Mouse (Mus musculus) heart, embryonic 11.5 days (tissue): ENCODE data around the gene Gm21987. TPM values are rescaled to one million over a fixed set of nuclear protein-coding genes. Genes with fewer than 3 reads are reported as not detected.

ENCODE experiments used
- ATAC-seq: fragments of 200-750 bp; cut with Nextera tagmentation; replicated peaks from 2 replicates; pipeline ENCODE4 v1.8.0; 2017; ENCODE audit warnings: moderate library complexity; ENCODE audit not compliant: insufficient number of reproducible peaks, low FRiP score, low TSS enrichment
- H3K27ac ChIP-seq: fragments of 300-500 bp; sonication (generic); 2 replicates; pipeline ENCODE4 v1.5.1; 2014; ENCODE audit warnings: mild to moderate bottlenecking, low read depth, low read length
- H3K27me3 ChIP-seq: fragments of 300-500 bp; sonication (generic); 2 replicates; pipeline ENCODE4 v1.6.1; 2014; ENCODE audit warnings: mild to moderate bottlenecking, low read length, mixed read lengths; ENCODE audit not compliant: control insufficient read depth, insufficient read depth
- H3K36me3 ChIP-seq: fragments of 300-500 bp; sonication (generic); 2 replicates; pipeline ENCODE4 v1.6.1; 2014; ENCODE audit warnings: mild to moderate bottlenecking, low read length, moderate library complexity, mixed read lengths; ENCODE audit not compliant: control insufficient read depth, insufficient read depth
- H3K4me1 ChIP-seq: fragments of 300-500 bp; sonication (generic); 2 replicates; pipeline ENCODE4 v1.6.1; 2014; ENCODE audit warnings: low read length; ENCODE audit not compliant: control insufficient read depth, insufficient read depth
- H3K4me2 ChIP-seq: fragments of 300-500 bp; sonication (generic); 2 replicates; pipeline ENCODE4 v1.6.1; 2014; ENCODE audit warnings: mild to moderate bottlenecking, moderate library complexity
- H3K4me3 ChIP-seq: fragments of 300-500 bp; sonication (generic); 2 replicates; pipeline ENCODE4 v1.5.1; 2014; ENCODE audit warnings: low read depth, low read length
- H3K9ac ChIP-seq: fragments of 300-500 bp; sonication (generic); 2 replicates; pipeline ENCODE4 v1.6.1; 2014; ENCODE audit warnings: mild to moderate bottlenecking, low read depth, low read length, moderate library complexity
- H3K9me3 ChIP-seq: fragments of 300-500 bp; sonication (generic); replicated peaks from 2 replicates; pipeline ENCODE4 v1.6.1; 2016; ENCODE audit warnings: low read length; ENCODE audit not compliant: control insufficient read depth
- WGBS: fragments of 180-500 bp; shearing (Covaris S2); extraction: QIAGEN DNeasy Blood & Tissue Kit; methylation state at CpG from one replicate; pipeline ENCODE4 v1.1.7; 2014; ENCODE audit not compliant: insufficient replicate concordance; 5-methylcytosine and 5-hydroxymethylcytosine counted together
- polyA plus RNA-seq: library from polyadenylated mRNA; unstranded; fragments of >200 nt; fragmentation: Nextera tagmentation; extraction: Ambion mirVana; gene quantifications from 2 replicates; pipeline ENCODE4 v1.2.1, GENCODE M21; 2014

Gene Gm21987
- polyA plus RNA-seq, 1 experiment from 2014 or later = 3.4 TPM

DNA sequence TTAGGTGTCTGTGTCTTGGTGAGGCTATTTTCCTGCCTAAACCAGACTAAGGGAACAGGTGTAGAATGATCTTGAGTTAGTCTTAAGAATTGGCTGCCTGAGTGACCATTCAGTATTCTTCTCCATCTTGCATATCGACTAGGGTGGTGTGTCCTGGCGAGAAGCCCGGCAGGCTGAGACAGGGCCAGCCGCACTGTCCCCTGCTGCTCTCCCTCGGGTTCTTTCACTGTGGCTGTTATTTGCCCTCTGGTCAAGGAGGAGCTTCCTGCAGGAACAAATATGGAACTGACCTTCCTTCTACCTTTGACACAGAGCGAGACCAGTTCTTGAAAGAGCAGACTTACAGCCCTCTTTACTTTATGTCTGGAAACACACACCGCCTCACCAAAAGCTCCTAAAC, 5.2 kb downstream of the Gm21987 start:
- Histone ChIP-seq H3K9ac (peak overlapping the region; percentile 46; the same call in 1 of the 2 replicates), H3K9me3 (no peaks in the 10 kb centered on the region), H3K27ac (peak overlapping the region; percentile 75), H3K4me3 (no peak overlapping the region), H3K4me1 (peaks cover 30% of the 10 kb centered on the region), H3K27me3 (no peaks in the 10 kb centered on the region), H3K36me3 (peaks cover 3% of the 10 kb centered on the region; the same call in 1 of the 2 replicates), H3K4me2 (peak overlapping the region; percentile 27)
- 62% methylated on average over 7 of the region's 7 CpGs for WGBS
- no peak for ATAC-seq

DNA sequence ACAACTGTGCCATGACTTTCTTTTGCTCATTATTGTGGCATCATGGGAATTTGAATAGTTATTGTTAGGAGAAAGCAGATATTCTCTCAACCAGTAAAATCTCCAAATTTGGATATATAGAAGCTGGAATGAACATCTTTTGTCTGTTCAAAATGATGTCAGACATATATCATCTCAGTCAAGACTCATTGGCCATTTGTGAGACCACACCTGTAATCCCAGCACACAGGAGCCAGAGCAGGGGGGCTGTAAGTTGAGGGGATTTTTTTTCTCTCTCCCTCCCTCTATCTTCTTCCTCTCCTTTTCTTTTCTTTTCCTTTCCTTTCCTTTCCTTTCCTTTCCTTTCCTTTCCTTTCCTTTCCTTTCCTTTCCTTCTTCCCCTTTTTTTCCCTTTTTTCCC, 6.0 kb downstream of the Gm21987 start:
- Histone ChIP-seq H3K9ac (no peak overlapping the region), H3K4me1 (peaks cover 26% of the 10 kb centered on the region), H3K9me3 (no peaks in the 10 kb centered on the region), H3K27ac (no peak overlapping the region), H3K27me3 (no peaks in the 10 kb centered on the region), H3K4me2 (no peak overlapping the region), H3K4me3 (no peak overlapping the region), H3K36me3 (peaks cover 3% of the 10 kb centered on the region; the same call in 1 of the 2 replicates)
- ATAC-seq = no peak

DNA sequence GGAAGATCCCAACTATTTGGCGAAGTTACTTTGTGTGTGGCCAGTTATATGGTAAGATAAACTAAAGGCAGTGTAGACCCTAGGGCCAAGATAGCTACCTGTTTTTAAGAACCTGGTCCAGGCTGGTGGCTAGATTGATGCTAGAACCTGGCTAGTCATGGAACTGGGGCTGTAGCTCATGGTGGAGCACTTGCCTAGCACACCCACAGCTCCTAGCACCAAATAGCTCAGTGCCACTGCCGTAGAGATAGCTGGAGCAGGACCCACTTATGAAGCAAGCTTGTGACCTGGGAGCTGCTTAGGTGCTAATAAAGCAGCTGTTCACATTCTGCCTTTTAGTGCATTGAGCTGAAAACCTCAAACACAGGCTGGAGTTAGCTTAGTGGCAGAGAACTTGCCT, 6.8 kb downstream of the Gm21987 start:
- H3K27ac ChIP-seq = no peak overlapping the region
- WGBS = 73% methylated on average over 2 of the region's 2 CpGs
- H3K9me3 ChIP-seq = no peaks in the 10 kb centered on the region
- H3K36me3 ChIP-seq = peaks cover 3% of the 10 kb centered on the region; the same call in 1 of the 2 replicates
- peaks cover 25% of the 10 kb centered on the region for H3K4me1 ChIP-seq
- H3K9ac ChIP-seq = no peak overlapping the region
- ATAC-seq = no peak
- no peaks in the 10 kb centered on the region for H3K27me3 ChIP-seq
- H3K4me2 ChIP-seq = no peak overlapping the region
- H3K4me3 ChIP-seq = no peak overlapping the region

DNA sequence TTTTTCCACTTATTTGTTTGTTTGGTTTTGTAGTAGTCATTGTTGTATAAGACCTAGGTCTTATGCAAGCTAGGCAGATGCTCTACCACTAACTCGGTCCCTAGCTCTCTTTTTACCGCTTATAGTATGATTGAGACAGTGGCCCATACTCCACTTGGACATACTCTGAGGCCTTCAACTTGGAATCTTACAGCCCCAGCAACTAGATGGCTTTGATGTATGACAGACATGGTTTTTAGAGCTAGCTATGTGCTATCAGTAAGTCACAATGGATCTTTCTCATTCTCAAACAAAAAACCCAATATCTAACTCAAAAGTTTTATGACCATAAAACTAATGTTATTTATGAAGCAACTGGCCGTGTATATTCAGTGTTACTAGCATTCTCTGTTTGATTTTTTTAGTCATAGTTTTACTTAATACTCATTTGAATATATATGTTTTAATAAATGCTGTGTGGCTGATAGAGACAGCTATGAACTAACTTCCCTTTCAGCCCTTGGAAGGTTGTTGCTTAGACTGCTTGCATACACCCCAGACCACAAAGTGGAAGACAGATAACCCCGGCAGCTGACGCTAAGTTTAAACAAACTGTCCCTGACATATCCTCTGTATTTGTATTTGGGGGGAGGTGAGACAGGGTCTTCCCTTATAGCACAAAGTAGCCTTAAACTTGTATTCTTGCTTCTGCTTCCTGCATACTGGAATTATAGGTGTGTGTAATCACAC, 7.5 kb downstream of the Gm21987 start:
- 55% methylated on average over 5 of the region's 5 CpGs for WGBS
- no peak for ATAC-seq
- Histone ChIP-seq H3K4me3 (no peak overlapping the region), H3K4me1 (peaks cover 31% of the 10 kb centered on the region), H3K27ac (no peak overlapping the region), H3K4me2 (no peak overlapping the region), H3K9me3 (no peaks in the 10 kb centered on the region), H3K27me3 (no peaks in the 10 kb centered on the region), H3K36me3 (peaks cover 3% of the 10 kb centered on the region; the same call in 1 of the 2 replicates), H3K9ac (no peak overlapping the region)

DNA sequence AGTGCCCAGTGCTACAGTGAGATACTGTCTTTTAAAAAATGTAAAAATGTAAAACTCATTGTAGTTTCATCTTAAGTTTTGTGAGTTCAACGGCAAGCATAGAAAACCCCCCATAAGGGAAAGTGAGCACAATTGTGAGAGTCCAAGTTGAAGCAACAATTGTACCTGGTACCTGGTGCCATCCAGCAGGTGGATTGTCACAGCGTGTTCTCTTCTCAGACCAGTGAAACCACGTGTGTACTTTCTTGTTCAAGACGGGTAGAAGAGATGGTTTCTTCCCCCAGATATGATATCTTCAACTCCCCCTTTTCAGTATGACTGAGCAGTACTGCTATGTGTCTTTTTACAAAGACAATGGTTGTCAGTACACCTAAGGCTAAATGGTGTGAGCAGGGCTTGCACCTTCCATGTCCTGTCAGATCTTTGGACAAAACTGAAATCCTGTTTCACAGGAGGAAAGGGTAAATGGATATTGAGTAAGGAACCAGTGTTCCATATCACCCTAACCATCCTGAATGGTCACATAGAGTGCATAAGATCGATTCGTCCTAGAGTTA, 11.5 kb downstream of the Gm21987 start:
- Histone ChIP-seq H3K4me3 (no peak overlapping the region), H3K27me3 (no peaks in the 10 kb centered on the region), H3K36me3 (0 out of 2 replicates have a peak, but pooled peaks cover 3% of the 10 kb centered on the region), H3K9ac (no peak overlapping the region), H3K27ac (no peak overlapping the region), H3K4me1 (peaks cover 42% of the 10 kb centered on the region), H3K9me3 (no peaks in the 10 kb centered on the region), H3K4me2 (no peak overlapping the region)
- no peak for ATAC-seq
- WGBS = 87% methylated on average over 6 of the region's 6 CpGs

DNA sequence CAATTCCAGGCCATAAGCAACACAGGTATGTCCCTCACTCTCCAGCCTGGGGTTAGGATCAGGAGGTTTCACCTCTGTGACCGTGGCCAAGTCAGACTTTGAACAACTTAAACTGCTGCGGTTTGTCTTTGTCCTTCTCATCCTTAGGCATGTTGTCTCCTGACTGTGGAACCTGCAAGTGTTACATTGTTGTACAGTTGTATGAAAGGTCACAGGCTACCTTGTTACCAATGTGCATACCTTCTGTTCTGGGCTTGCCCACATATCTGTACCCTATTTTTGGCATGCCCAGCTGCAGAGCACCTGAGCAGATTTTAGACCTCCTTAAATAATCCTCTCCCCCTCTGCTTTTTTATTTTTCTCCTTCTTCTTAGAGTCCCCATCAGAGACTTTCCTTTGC, 12.4 kb downstream of the Gm21987 start:
- whole genome bisulfite sequencing = 76% methylated on average over 2 of the region's 2 CpGs
- Histone ChIP-seq H3K36me3 (0 out of 2 replicates have a peak, but pooled peaks cover 3% of the 10 kb centered on the region), H3K9me3 (no peaks in the 10 kb centered on the region), H3K27me3 (no peaks in the 10 kb centered on the region), H3K9ac (no peak overlapping the region), H3K27ac (no peak overlapping the region), H3K4me2 (no peak overlapping the region), H3K4me3 (no peak overlapping the region), H3K4me1 (peaks cover 35% of the 10 kb centered on the region)
- no peak for ATAC-seq

DNA sequence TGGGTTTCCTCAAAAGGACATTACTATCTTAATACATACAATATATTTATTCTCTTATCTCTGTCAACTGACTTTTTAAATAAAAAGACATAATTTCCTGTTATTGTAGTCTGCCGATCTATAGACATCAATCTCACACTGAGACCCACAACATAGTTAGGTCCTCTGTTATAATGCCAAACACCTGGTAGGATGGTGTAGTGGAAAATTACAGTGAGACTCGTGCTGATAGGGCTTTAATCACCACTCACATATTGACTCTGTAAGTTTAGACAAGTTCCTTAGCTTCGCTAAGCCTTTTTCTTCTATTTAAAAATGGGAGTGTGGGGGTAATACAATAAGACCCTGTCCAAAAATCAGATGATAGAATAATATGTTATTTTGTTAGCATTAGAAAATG, 13.0 kb downstream of the Gm21987 start:
- 0 out of 2 replicates have a peak, but pooled peaks cover 3% of the 10 kb centered on the region for H3K36me3 ChIP-seq
- no peak overlapping the region for H3K4me2 ChIP-seq
- no peak overlapping the region for H3K4me3 ChIP-seq
- no peak overlapping the region for H3K27ac ChIP-seq
- no peaks in the 10 kb centered on the region for H3K27me3 ChIP-seq
- H3K4me1 ChIP-seq = peaks cover 34% of the 10 kb centered on the region
- no peaks in the 10 kb centered on the region for H3K9me3 ChIP-seq
- no peak for ATAC-seq
- H3K9ac ChIP-seq = no peak overlapping the region
- 56% methylated on average over 3 of the region's 3 CpGs for WGBS

DNA sequence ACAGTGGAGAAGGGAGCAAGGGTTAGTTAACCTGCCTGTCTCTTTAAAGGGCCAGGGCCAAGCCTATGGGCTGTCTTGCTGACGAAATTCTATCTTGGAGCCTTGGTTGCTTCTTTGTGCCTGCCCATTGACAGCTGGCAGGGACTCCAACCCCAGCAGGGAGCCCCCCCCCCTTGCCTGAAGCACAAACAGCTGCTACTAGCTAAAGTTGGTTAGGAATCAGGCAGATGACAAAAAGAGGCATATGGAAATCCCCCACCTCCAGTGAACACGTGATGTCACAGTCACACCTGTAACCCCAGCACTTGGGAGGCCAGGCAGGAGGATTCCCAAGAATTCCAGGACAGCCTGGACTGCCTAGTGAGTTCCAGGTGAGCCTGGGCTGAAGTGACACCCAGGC, 13.5 kb downstream of the Gm21987 start:
- Histone ChIP-seq H3K4me3 (no peak overlapping the region), H3K27me3 (no peaks in the 10 kb centered on the region), H3K9ac (no peak overlapping the region), H3K9me3 (no peaks in the 10 kb centered on the region), H3K36me3 (0 out of 2 replicates have a peak, but pooled peaks cover 3% of the 10 kb centered on the region), H3K4me2 (no peak overlapping the region), H3K4me1 (peaks cover 34% of the 10 kb centered on the region), H3K27ac (no peak overlapping the region; the same call in 1 of the 2 replicates)
- ATAC-seq = no peak
- WGBS = 39% methylated on average over 2 of the region's 2 CpGs
